Mouse (Mus musculus) midbrain, embryonic 11.5 days (tissue): ENCODE data around the gene Prg4. TPM values are rescaled to one million over a fixed set of nuclear protein-coding genes. Genes with fewer than 3 reads are reported as not detected.
A peak's percentile ranks its signal among the peaks of the same experiment; 100 is the strongest.

Source experiments
- ATAC-seq: fragments of 200-750 bp; cut with Nextera tagmentation; 2 replicates; pipeline ENCODE4 v1.8.0; 2017; ENCODE audit warnings: moderate TSS enrichment, moderate library complexity; ENCODE audit not compliant: low FRiP score
- DNase-seq: peaks from one replicate; pipeline ENCODE4 v3.0.0; 2015; ENCODE audit warnings: low spot score; ENCODE audit errors: missing footprints
- H3K27ac ChIP-seq: fragments of 300-500 bp; sonication (generic); 2 replicates; pipeline ENCODE4 v1.5.1; 2014; ENCODE audit warnings: low read depth, low read length
- H3K27me3 ChIP-seq: fragments of 300-500 bp; sonication (generic); 2 replicates; pipeline ENCODE4 v1.6.1; 2014; ENCODE audit warnings: mild to moderate bottlenecking, low read length, moderate library complexity, mixed read lengths; ENCODE audit not compliant: control insufficient read depth, insufficient read depth
- H3K36me3 ChIP-seq: fragments of 300-500 bp; sonication (generic); 2 replicates; pipeline ENCODE4 v1.6.1; 2014; ENCODE audit warnings: mild to moderate bottlenecking, low read length, moderate library complexity, mixed read lengths; ENCODE audit not compliant: control insufficient read depth, insufficient read depth
- H3K4me1 ChIP-seq: fragments of 300-500 bp; sonication (generic); 2 replicates; pipeline ENCODE4 v1.6.1; 2014; ENCODE audit warnings: low read length; ENCODE audit not compliant: control insufficient read depth, insufficient read depth
- H3K4me2 ChIP-seq: fragments of 300-500 bp; sonication (generic); 2 replicates; pipeline ENCODE4 v1.6.1; 2014; ENCODE audit warnings: mild to moderate bottlenecking, moderate library complexity
- H3K4me3 ChIP-seq: fragments of 300-500 bp; sonication (generic); 2 replicates; pipeline ENCODE4 v1.5.1; 2014; ENCODE audit warnings: low read depth, low read length
- H3K9ac ChIP-seq: fragments of 300-500 bp; sonication (generic); 2 replicates; pipeline ENCODE4 v1.6.1; 2014; ENCODE audit warnings: low read length
- H3K9me3 ChIP-seq: fragments of 300-500 bp; sonication (generic); 2 replicates; pipeline ENCODE4 v1.6.1; 2016; ENCODE audit warnings: low read length; ENCODE audit not compliant: control insufficient read depth
- WGBS: fragments of 180-500 bp; shearing (Covaris S2); extraction: QIAGEN DNeasy Blood & Tissue Kit; methylation state at CpG from one replicate; pipeline ENCODE4 v1.1.7; 2014; 5-methylcytosine and 5-hydroxymethylcytosine counted together
- polyA plus RNA-seq: library from polyadenylated mRNA; unstranded; fragments of >200 nt; fragmentation: Nextera tagmentation; extraction: Ambion mirVana; gene quantifications from 2 replicates; pipeline ENCODE4 v1.2.1, GENCODE M21; 2014

The Prg4 gene
- polyA plus RNA-seq, 1 experiment from 2014 or later, result 0.55 TPM

DNA sequence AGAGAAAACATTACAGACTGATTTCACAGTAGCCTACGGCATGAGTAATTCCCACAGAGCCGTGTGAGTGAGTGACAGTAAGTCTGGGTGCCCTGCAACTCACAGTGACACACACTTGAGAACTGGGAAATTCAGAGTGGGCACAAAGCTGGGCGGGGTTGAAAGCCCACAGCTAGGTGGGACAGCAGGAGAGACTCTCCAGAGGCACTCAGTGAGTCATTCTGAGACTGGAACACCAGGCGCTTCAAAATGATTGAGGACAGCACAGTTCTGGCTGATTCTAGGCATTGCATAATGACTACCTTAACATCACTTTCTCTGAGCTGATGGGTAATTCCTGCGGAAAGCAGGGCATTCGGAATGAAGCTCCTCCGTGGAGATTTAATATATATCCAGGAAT lies 6.6 kb upstream of the Prg4 start:
- Histone ChIP-seq H3K9ac (no peak overlapping the region), H3K9me3 (no peaks in the 10 kb centered on the region), H3K4me2 (no peak overlapping the region), H3K27ac (no peak overlapping the region), H3K36me3 (no peaks in the 10 kb centered on the region), H3K4me3 (no peak overlapping the region), H3K4me1 (no peaks in the 10 kb centered on the region), H3K27me3 (no peaks in the 10 kb centered on the region)
- DNase-seq (no peak), ATAC-seq (no peak)
- WGBS, result 89% methylated on average over 7 of the region's 7 CpGs

GRCm38 (mm10) chr1:150469992-150470391 lies 4.0 kb upstream of the Prg4 start:
- DNase-seq (no peak), ATAC-seq (no peak)
- Histone ChIP-seq H3K4me2 (no peak overlapping the region), H3K4me3 (no peak overlapping the region), H3K27ac (no peak overlapping the region), H3K36me3 (no peaks in the 10 kb centered on the region), H3K4me1 (no peaks in the 10 kb centered on the region), H3K9ac (no peak overlapping the region), H3K9me3 (no peaks in the 10 kb centered on the region), H3K27me3 (no peaks in the 10 kb centered on the region)
- 91% methylated on average over 3 of the region's 3 CpGs for WGBS

DNA sequence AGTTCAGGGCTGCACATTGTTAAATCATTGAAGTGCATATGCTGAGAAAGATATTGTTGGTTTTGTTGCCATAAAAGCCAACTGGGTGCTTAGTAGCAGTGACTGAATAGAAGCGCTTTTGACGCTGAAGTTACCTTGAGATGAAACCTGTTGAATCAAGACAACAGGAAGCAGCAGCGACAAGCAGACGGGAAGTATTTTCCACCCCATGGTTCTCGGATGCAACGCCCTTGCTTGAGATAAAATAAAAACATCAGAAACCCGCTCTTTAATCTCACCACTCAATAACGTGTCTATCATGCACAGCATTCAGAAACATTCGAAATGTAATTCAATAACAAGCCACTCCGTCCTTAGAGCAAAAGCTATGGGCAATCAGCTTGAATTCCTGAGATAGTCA lies 601 bp downstream of the Prg4 start:
- Histone ChIP-seq H3K27ac (no peak overlapping the region), H3K4me2 (no peak overlapping the region), H3K27me3 (no peaks in the 10 kb centered on the region), H3K4me1 (no peaks in the 10 kb centered on the region), H3K36me3 (no peaks in the 10 kb centered on the region), H3K9ac (no peak overlapping the region), H3K4me3 (no peak overlapping the region), H3K9me3 (no peaks in the 10 kb centered on the region)
- WGBS, result 90% methylated on average over 10 of the region's 10 CpGs
- DNase-seq, result no peak
- no peak for ATAC-seq

DNA sequence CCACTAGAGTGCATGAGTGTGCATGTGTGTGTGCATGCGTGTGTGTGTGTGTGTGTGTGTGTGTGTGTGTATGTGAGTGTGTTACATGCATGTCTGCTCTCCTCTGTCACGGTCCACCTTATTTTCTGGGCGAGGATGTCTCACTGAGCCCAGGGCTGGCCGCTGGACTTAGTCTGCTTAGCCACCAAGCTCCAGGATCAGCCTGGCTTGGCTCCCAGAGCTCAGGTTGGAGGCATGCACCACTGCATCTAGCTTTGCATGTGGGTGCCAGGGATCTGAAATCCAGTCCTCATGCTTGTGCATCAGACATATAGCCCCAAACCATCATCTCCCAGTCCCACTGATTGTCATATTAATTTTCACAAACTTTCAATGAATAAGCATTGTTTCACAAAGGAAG lies 2.3 kb downstream of the Prg4 start:
- DNase-seq (no peak), ATAC-seq (no peak)
- no peak overlapping the region for H3K27ac ChIP-seq
- no peaks in the 10 kb centered on the region for H3K4me1 ChIP-seq
- 91% methylated on average over 4 of the region's 4 CpGs for WGBS
- H3K27me3 ChIP-seq, result no peaks in the 10 kb centered on the region
- H3K4me3 ChIP-seq, result no peak overlapping the region
- no peaks in the 10 kb centered on the region for H3K9me3 ChIP-seq
- H3K4me2 ChIP-seq, result no peak overlapping the region
- H3K9ac ChIP-seq, result no peak overlapping the region
- H3K36me3 ChIP-seq, result no peaks in the 10 kb centered on the region

- 72% methylated on average over 5 of the region's 5 CpGs for WGBS
- no peak overlapping the region for H3K4me3 ChIP-seq
- H3K4me2 ChIP-seq, result no peak overlapping the region
- H3K36me3 ChIP-seq, result no peaks in the 10 kb centered on the region
- no peaks in the 10 kb centered on the region for H3K4me1 ChIP-seq
- no peak overlapping the region for H3K9ac ChIP-seq
- no peak overlapping the region for H3K27ac ChIP-seq
- no peak for ATAC-seq
- DNase-seq, result no peak
- no peaks in the 10 kb centered on the region for H3K27me3 ChIP-seq
- no peaks in the 10 kb centered on the region for H3K9me3 ChIP-seq
Observed at GRCm38 (mm10) chr1:150463068-150463467, 2.9 kb downstream of the Prg4 start.

- Histone ChIP-seq H3K27ac (no peak overlapping the region), H3K36me3 (no peaks in the 10 kb centered on the region), H3K4me1 (no peaks in the 10 kb centered on the region), H3K9me3 (no peaks in the 10 kb centered on the region), H3K4me3 (no peak overlapping the region), H3K4me2 (no peak overlapping the region), H3K27me3 (no peaks in the 10 kb centered on the region), H3K9ac (no peak overlapping the region)
- no peak for ATAC-seq
- 84% methylated on average over 7 of the region's 7 CpGs for WGBS
- no peak for DNase-seq
Observed at GRCm38 (mm10) chr1:150460595-150460994, 5.4 kb downstream of the Prg4 start.

DNA sequence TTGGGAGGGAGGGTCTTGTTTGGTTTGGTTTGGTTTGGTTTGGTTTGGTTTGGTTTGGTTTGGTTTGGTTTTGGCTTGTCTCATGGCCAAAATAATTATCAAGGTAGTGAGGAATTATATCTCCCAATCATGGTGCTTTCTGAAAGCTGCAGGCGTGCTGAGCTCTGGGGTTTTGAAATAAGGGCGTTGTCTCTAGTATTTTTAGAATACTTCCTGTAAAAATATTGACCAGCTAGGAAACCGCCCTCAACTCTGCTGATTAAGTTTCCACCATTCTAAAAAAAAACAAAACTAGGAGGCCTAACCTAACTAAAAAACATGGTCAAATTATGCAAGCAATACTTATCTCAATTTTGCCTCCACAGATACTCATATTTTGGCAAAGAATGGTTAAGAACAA lies 6.4 kb downstream of the Prg4 start:
- ATAC-seq, result no peak
- H3K4me2 ChIP-seq, result no peak overlapping the region
- H3K27me3 ChIP-seq, result no peaks in the 10 kb centered on the region
- WGBS, result 94% methylated on average over 3 of the region's 3 CpGs
- H3K4me3 ChIP-seq, result no peak overlapping the region
- H3K36me3 ChIP-seq, result no peaks in the 10 kb centered on the region
- H3K4me1 ChIP-seq, result no peaks in the 10 kb centered on the region
- H3K9ac ChIP-seq, result no peak overlapping the region
- no peak for DNase-seq
- H3K27ac ChIP-seq, result no peak overlapping the region
- no peaks in the 10 kb centered on the region for H3K9me3 ChIP-seq

- Histone ChIP-seq H3K4me3 (no peak overlapping the region), H3K9me3 (no peaks in the 10 kb centered on the region), H3K27ac (no peak overlapping the region), H3K27me3 (no peaks in the 10 kb centered on the region), H3K36me3 (no peaks in the 10 kb centered on the region), H3K4me2 (no peak overlapping the region), H3K9ac (no peak overlapping the region), H3K4me1 (no peaks in the 10 kb centered on the region)
- 97% methylated on average over 5 of the region's 5 CpGs for WGBS
- ATAC-seq (no peak), DNase-seq (no peak)
Observed at GRCm38 (mm10) chr1:150458977-150459376, 7.0 kb downstream of the Prg4 start.

- ATAC-seq, result no peak
Observed at GRCm38 (mm10) chr1:150441731-150442130, 24.2 kb downstream of the Prg4 start.

DNA sequence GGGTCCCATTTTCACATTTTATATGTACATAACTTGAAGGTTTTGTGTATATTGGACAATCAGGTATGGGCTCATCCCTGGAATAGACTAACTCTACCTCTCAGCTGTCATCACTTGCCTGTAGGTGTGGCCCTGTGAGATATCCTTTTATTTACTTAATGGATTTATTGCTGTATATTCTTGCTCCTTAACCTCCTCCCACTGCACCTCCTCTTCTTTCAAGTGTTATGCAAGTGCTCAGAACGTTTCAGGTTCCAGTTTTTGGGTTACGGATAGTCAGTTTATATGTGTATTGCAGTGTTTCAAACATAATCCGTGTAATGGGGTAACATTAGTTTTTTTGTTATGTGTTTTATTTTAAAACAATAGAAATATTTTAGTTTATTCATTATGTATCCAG lies 27.3 kb downstream of the Prg4 start:
- H3K4me1 ChIP-seq, result no peaks in the 10 kb centered on the region
- no peaks in the 10 kb centered on the region for H3K27me3 ChIP-seq
- no peaks in the 10 kb centered on the region for H3K9me3 ChIP-seq
- no peak overlapping the region for H3K4me2 ChIP-seq
- no peak for ATAC-seq
- WGBS, result 97% methylated on average over 3 of the region's 3 CpGs
- H3K4me3 ChIP-seq, result no peak overlapping the region
- no peak overlapping the region for H3K27ac ChIP-seq
- peak; percentile 82 for DNase-seq
- H3K9ac ChIP-seq, result no peak overlapping the region
- H3K36me3 ChIP-seq, result peaks cover 27% of the 10 kb centered on the region

More at GRCm38 (mm10) chr1:150441731-150442130, 24.2 kb downstream of the Prg4 start:
- WGBS, result 80% methylated on average over 4 of the region's 4 CpGs
- H3K9ac ChIP-seq, result no peak overlapping the region
- H3K4me2 ChIP-seq, result no peak overlapping the region
- no peak for DNase-seq
- H3K27me3 ChIP-seq, result no peaks in the 10 kb centered on the region
- H3K4me1 ChIP-seq, result no peaks in the 10 kb centered on the region
- no peaks in the 10 kb centered on the region for H3K9me3 ChIP-seq
- H3K36me3 ChIP-seq, result peaks cover 15% of the 10 kb centered on the region; the same call in 1 of the 2 replicates
- H3K27ac ChIP-seq, result no peak overlapping the region
- no peak overlapping the region for H3K4me3 ChIP-seq
